Mouse (Mus musculus) olfactory bulb, adult 2 months (tissue): Measurements from ENCODE around the gene Thada. TPM values are rescaled to one million over a fixed set of nuclear protein-coding genes. Genes with fewer than 3 reads are reported as not detected.
"Not testable (repeated sequence)": the region's sequence is repeated elsewhere in the genome, so short reads cannot be mapped to it uniquely, and the experiment has no call there.

ENCODE experiments used
- H3K27ac ChIP-seq: fragments of 200-500 bp; 2 replicates; pipeline ENCODE4 v1.5.1; 2012; ENCODE audit warnings: low read depth, low read length; ENCODE audit not compliant: insufficient read depth
- H3K4me1 ChIP-seq: fragments of 200-500 bp; 2 replicates; pipeline ENCODE4 v1.6.1; 2012; ENCODE audit warnings: low read length; ENCODE audit not compliant: control insufficient read depth, insufficient read depth
- H3K4me3 ChIP-seq: fragments of 200-500 bp; 2 replicates; pipeline ENCODE4 v1.5.1; 2012; ENCODE audit warnings: mild to moderate bottlenecking, low read depth, low read length, moderate library complexity; ENCODE audit not compliant: insufficient read depth
- CTCF ChIP-seq: fragments of 200-500 bp; IDR thresholded peaks from 2 replicates; pipeline ENCODE4 v1.5.1; 2012; ENCODE audit warnings: low read depth, mild to moderate bottlenecking, low read length, moderate library complexity; ENCODE audit not compliant: insufficient read depth
- POLR2A ChIP-seq: fragments of 200-500 bp; IDR thresholded peaks from 2 replicates; pipeline ENCODE4 v1.6.1; 2012; ENCODE audit warnings: mild to moderate bottlenecking, low read depth, low read length, moderate library complexity; ENCODE audit not compliant: insufficient read depth
- WGBS: fragments of 180-500 bp; shearing (Covaris S2); methylation state at CpG from one replicate; pipeline ENCODE4 v1.1.7; 2018; 5-methylcytosine and 5-hydroxymethylcytosine counted together
- polyA plus RNA-seq: library from polyadenylated mRNA; stranded (reverse); fragments of >200 nt; gene quantifications from 2 replicates; pipeline ENCODE4 v1.2.4, GENCODE M21; 2012; ENCODE audit warnings: low replicate concordance; ENCODE audit not compliant: missing spikeins, insufficient read depth, insufficient read length

The Thada gene
- polyA plus RNA-seq, 1 experiment: not detected

GRCm38 (mm10) chr17:84233758-84234157, 232.2 kb downstream of the Thada start:
- H3K27ac ChIP-seq: no peak overlapping the region
- TF ChIP-seq POLR2A (no peak), CTCF (no peak)
- WGBS: 96% methylated on average over 2 of the region's 2 CpGs

DNA sequence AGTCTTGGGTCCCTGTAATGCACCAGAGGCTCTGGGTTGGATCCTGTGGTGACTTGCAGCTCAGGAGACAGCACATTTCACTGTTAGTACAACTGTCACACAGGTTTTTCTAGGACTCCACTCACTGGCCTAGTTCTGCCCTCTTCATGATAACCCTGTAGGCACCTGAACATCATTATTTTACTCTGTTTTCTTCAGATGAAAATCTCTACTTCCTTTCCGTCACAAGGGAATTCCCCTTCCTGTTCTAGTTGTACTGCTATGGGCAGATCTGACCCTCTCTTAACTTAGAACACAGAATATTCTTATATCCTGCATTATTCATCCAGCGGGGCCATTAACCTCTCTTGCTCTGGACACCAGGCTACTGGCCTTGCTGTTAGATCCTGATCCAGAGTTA, 234.6 kb downstream of the Thada start:
- 93% methylated on average over 2 of the region's 2 CpGs for WGBS
- no peak overlapping the region for H3K27ac ChIP-seq
- no peaks in the 10 kb centered on the region for H3K4me1 ChIP-seq
- no peak for TF ChIP-seq POLR2A
- TF ChIP-seq CTCF: no peak
- no peak overlapping the region for H3K4me3 ChIP-seq

More at GRCm38 (mm10) chr17:84233758-84234157, 232.2 kb downstream of the Thada start:
- Histone ChIP-seq H3K4me3 (no peak overlapping the region), H3K4me1 (0 out of 2 replicates have a peak, but pooled peaks cover under 1% of the 10 kb centered on the region)

DNA sequence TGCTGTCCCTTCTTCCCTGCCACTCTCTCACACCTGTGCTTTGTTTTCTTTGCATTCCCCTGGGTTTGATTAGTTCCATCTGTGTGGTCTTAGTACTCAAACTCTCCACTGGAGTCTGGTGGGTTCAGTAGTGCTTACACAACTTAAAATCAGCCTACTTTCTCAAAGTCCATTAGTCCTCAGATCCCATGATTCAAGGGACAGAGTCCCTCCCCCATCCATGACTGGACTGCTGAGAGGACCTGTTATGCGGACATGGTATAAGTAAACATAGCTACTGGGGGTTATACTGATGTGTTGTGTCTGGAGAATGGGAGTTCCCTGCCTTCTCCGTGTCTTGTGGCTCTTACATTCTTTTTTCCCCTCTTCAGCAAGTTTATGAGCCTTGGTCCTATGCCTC, 237.8 kb downstream of the Thada start:
- H3K27ac ChIP-seq: no peak overlapping the region
- H3K4me1 ChIP-seq: no peaks in the 10 kb centered on the region
- no peak overlapping the region for H3K4me3 ChIP-seq
- 95% methylated on average over 2 of the region's 2 CpGs for WGBS
- TF ChIP-seq CTCF: no peak
- TF ChIP-seq POLR2A: no peak

GRCm38 (mm10) chr17:84226681-84227080, 239.3 kb downstream of the Thada start:
- H3K27ac ChIP-seq: no peak overlapping the region
- H3K4me3 ChIP-seq: no peak overlapping the region
- TF ChIP-seq CTCF (no peak), POLR2A (no peak)
- WGBS: 77% methylated on average over 6 of the region's 6 CpGs
- H3K4me1 ChIP-seq: no peaks in the 10 kb centered on the region

- TF ChIP-seq CTCF: no peak
- TF ChIP-seq POLR2A: no peak
- Histone ChIP-seq H3K4me1 (no peaks in the 10 kb centered on the region), H3K27ac (no peak overlapping the region), H3K4me3 (no peak overlapping the region)
- WGBS: 71% methylated on average over 5 of the region's 5 CpGs
These were observed 239.8 kb downstream of the Thada start for GRCm38 (mm10) chr17:84226231-84226630.

- H3K4me1 ChIP-seq: no peaks in the 10 kb centered on the region
- 82% methylated on average over 15 of the region's 15 CpGs for WGBS
- H3K27ac ChIP-seq: no peak overlapping the region
- H3K4me3 ChIP-seq: no peak overlapping the region
- TF ChIP-seq POLR2A: no peak
- no peak for TF ChIP-seq CTCF
These were observed 241.7 kb downstream of the Thada start for GRCm38 (mm10) chr17:84224217-84224887.

DNA sequence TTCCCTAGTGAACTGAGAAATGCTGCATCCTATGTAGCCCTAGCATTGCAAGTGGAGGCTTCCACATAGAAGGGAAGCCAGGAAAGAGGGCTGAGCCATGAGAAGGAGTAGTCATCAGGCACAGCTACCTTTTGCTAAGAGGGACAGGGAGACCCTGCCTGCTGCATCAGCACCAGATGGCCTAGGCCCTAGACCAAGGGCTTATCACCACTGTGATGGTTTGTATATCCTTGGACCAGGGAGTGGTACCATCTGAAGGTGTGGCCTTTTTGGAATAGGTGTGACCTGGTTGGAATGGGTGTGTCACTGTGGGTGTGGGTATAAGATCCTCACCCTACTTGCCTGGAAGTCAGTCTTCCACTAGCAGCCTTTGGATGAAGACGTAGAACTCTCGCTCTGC, 247.2 kb downstream of the Thada start:
- H3K4me1 ChIP-seq, H3K4me3 ChIP-seq, H3K27ac ChIP-seq: not testable (repeated sequence)
- 98% methylated on average over 2 of the region's 2 CpGs for WGBS

DNA sequence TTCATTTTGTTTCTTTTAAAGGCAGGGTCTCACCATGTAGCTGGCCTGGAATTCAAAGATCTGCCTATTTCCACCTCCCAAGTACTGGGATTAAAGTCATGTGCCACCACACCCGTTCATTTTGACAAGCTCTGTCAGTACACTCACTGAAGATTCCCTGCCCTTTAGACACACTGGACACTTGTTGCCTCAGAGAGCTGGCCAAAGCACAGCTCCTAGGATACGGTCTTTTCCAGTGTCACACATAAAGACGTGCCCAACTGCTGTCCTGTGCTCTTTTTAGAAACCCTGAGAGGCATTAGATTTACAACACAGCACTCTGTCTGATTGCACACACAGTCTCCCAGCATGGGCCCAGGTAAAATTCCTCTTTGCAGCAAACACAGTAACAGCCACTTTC, 248.3 kb downstream of the Thada start:
- no peaks in the 10 kb centered on the region for H3K4me1 ChIP-seq
- WGBS: 87% methylated on average over 3 of the region's 3 CpGs
- TF ChIP-seq CTCF (no peak), POLR2A (no peak)
- H3K4me3 ChIP-seq: no peak overlapping the region
- H3K27ac ChIP-seq: no peak overlapping the region

GRCm38 (mm10) chr17:84215264-84215960, 250.6 kb downstream of the Thada start:
- TF ChIP-seq POLR2A: no peak
- 73% methylated on average over 6 of the region's 6 CpGs for WGBS
- H3K4me1 ChIP-seq: no peaks in the 10 kb centered on the region
- no peak overlapping the region for H3K4me3 ChIP-seq
- no peak overlapping the region for H3K27ac ChIP-seq
